Mouse (Mus musculus) lung, postnatal 0 days (tissue): ENCODE data around the gene Map3k20.

Experiments used
- CTCF ChIP-seq: IDR thresholded peaks from 2 replicates; pipeline ENCODE4 v1.5.1; 2016; ENCODE audit warnings: antibody characterized with exemption, mild to moderate bottlenecking
- EP300 ChIP-seq: IDR thresholded peaks from 2 replicates; pipeline ENCODE4 v1.6.1; 2016; ENCODE audit warnings: antibody characterized with exemption, mild to moderate bottlenecking, control low read depth

- TF ChIP-seq CTCF (no peak), EP300 (no peak)
Measured at GRCm38 (mm10) chr2:72241714-72242472, 43.5 kb upstream of the Map3k20 start.
